Mouse (Mus musculus): ENCODE data around the gene Hsfy2.

The Hsfy2 gene

DNA sequence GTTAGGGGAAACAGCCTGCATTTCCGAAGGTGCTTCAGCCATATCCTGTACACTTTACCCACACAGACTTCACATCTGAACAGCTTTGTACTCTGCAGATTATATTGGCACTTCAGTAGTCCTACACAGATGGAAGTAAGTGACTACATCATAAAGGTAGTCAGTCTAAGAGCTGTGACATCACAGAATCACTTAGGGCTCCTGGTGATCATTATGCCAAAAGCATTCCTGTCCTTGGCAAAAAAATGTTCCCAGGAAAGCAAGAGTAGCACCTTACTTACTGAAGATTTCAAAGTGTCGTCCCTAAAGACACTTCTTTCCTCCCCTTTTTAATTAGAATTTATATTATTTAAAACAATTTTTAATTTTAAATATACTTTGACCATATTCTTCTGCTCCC is at the start of gene Hsfy2:
TSS of gene Hsfy2 (minus strand) at position 101 of the 400 bp plus-strand sequence.
- DNase-seq: no peak

DNA sequence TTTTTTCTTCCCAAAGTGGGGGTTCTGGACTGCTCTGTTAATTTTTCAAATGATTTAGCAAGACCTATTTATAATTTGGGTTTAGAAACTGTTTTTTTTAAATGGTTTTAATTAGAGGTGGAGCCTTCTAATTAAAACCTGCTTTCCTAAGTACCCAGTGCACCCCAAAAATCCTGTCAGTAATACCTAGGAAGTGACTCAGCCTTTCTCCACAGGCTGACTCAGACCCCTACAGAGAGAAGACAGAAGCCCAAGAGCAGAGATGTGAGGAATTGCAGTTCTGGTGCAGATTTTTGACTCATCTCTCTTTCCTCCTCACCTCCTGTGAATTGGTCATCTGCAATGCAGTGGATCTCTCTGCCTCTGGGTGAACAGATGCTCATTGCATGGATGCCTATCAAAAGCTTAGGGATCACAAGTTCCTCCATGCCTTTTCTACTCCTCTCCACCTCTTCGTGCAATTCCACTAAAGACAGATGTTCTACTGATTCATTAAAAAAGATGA is 47.9 kb upstream of the Hsfy2 start:
- no peak for DNase-seq

DNA sequence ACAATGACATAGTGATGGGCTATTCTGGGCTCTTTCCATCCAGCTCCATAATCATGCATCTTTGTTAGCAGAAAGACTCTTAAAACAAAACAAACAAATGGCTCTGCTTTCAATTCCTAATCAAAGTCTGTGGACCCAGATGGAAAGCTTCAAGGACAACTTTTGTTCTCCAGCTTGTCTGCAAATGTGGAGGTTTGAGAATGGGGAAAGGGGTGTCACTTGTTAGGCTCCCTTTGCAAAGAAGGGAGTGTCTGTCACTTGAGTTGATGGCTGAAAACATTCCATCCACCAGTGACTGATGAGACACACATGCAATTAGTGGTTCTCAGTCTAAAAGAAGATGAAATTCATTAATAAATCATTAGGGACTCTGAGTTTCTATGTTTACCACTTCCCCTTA is 47.3 kb upstream of the Hsfy2 start:
- no peak for DNase-seq

DNA sequence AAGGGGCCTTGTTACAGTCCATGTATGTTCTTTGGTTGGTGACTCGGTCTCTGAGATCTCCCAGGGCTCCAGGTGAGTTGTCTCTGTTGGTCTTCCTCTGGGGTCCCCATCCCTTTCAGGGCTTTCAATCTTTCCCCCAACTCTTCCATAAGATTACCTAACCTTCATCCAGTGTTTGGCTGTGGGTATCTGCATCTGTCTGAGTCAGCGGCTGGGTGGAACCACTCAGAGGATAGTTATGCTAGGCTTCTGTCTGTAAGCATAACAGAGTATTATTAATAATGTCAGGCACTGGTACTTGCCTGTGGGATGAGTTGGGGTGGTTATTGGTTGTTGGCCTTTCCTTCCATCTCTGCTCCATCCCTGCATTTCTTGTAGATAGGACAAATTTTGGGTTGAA is 44.0 kb upstream of the Hsfy2 start:
- DNase-seq: no peak

DNA sequence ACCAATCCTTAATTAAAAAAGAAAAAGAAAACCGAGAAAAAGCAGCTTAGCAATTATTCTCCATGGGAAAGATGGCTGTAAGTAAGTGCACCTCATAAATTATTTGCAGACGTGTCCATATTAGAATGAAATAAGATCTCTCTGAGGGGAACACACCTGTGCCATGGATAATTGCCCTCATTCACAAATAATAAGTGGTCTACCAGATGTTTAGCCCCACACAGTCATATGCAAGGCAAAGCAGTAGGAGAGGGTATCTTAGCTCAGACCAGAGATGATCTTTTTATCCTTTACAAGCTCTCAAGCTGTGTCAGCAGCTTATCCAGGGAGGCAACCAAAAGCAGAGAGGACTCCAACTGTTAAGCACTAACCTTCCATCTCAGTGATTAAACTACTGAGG is 38.0 kb upstream of the Hsfy2 start:
- no peak for DNase-seq

DNA sequence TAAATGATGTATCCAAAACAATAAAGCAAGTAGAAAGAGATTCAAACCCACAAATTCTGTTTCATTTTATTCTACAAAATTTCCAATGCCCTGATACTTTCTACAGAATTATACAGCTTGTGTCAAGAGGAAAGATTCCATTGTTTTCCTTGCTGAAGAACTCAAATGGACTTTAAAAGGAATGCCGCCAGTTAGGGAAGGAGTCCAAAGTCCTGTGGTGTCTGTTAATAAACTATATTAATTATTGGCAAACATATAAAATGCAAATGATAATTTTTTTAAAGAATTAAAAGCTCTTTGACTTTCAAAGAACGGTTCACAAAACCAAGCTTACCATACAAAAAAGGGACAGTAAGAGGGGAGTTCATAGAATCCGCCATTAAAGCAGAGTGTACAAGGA is 37.4 kb upstream of the Hsfy2 start:
- DNase-seq: no peak

DNA sequence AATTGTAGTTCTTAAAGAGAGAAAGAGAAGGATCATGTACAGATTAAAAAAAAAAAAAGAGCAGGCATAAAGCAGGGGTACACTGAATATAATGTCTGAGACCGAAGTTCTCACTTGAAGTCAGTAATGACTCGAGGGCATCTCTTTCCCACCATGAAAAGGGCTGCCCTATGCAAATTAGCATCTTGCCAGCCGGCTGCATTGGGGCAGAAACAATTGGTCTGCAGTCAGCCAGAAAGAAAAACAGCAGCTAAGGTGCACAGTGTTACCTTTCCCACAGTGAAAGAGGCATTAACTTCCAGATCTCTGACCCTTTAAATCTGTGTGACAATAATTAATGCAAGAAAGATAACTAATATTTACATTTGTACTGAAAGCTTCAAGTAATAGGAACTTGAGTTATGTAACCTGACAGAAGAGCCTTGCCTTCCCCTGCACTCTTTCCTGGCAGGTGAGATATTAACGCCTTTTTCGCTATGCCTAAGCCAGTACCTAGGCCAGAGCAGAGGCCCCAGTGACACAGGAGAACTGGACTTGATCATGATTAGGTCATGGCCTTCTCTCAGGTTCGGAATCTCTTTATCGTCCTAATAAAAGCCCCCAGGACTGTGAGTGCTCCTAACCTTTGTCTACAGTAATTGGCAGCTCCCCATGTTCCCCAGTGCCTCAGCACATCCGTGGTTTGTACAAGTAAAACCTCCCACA is 34.2 kb upstream of the Hsfy2 start:
- peak; percentile 57 for DNase-seq

DNA sequence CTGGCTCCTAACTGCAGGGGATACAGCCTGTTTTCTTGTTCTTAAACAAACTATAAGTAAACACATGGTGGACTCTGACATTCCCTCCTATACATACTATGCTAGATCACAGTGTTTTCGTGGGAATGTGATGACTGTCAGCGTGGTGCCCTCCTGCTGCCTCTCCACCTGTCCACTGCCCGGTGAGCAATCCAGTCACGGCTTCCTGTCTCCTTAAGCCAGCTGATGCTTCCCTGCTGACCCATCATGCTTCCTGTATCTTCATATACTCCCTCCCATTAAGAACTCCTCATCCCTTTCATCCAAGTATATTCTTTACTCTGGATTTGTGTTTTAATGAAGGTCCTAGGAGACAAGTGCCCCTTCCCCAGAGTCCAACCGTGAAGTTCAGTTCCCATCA is 33.3 kb upstream of the Hsfy2 start:
- no peak for DNase-seq

DNA sequence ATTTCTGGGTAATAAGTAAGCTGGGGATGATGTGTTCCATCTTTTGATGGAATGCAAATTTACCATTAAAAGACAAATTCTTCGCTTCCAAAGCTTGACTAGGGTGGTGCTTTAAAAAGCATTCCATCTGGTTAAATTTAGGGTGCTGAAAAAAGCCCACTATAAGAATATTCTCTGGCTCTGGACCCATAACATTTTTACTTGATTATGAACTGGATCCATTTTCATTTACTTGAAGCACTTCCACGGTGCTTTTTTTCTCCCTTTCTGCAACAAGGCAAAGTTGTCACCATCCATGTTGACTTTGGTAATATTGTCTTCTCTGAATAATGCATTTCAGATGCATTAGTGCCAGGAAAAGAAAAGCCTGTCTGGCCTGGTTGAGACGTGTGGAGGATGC is 27.4 kb upstream of the Hsfy2 start:
- DNase-seq: no peak

DNA sequence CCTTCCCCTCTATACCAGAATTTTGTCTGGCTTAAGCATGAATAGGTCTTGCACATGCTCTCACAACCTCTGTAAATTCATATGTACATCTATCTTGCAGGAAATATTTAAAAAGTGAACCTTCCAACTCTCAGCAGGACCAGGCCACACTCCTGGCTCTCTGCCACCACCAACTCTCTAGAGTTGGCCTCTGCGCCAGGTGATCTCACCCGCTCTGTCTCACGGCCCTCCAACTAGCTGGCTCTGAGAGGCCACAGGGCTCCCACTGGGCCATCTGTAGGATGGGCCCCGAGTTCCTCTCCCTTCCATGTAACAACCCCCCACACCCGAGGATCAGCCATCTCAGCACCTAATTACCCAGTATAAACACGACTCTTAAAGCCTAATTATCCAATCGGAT is 10.4 kb downstream of the Hsfy2 start:
- DNase-seq: peak; percentile 27

DNA sequence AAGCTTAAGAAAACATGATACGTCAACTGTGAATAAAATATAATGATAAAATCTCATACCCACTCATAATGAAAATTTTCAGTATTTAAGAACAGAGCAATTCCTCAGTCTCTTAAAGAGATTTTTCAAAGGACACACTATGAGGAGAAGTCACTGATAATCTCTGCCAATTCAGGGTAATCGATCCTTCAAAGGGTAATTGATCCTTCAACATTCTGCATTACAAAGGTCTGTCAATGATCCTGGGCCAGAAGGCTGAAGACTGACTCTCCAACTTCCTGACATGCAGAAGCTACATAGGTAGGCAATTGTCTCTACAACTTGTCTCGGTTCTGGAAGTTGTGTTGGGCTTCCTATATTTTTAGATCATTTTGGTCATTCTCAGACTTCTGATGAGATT is 12.9 kb downstream of the Hsfy2 start:
- no peak for DNase-seq

DNA sequence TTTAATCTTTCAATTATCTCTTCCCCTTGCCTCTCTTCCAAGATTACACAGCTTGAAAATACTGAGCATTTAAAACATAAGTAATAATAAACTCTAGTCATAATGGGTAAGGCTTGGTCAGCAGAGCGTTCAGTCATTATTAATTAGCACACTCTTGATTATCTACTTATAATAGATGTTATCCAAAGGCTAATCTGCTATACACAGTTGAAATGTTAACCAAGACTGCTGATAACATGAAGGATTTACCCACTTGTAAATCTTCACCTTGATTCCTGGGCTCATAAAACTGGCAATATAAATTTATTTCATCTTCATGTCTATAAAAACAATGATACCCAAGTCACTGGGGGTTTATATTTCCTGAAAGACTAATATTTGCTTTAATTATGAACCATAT is 24.9 kb downstream of the Hsfy2 start:
- no peak for DNase-seq

Data from retina, postnatal 1 day (tissue).